Mouse (Mus musculus) neural tube, embryonic 15.5 days (tissue): ENCODE results near the gene Alox8. TPM values are rescaled to one million over a fixed set of nuclear protein-coding genes. Genes with fewer than 3 reads are reported as not detected.

Experiments used
- ATAC-seq: fragments of 200-750 bp; cut with Nextera tagmentation; 2 replicates; pipeline ENCODE4 v1.8.0; 2017; ENCODE audit warnings: mild to moderate bottlenecking, moderate TSS enrichment, moderate library complexity; ENCODE audit not compliant: low FRiP score
- H3K27ac ChIP-seq: fragments of 300-500 bp; sonication (generic); replicated peaks from 2 replicates; pipeline ENCODE4 v1.5.1; 2015; ENCODE audit warnings: mild to moderate bottlenecking, inconsistent platforms
- H3K27me3 ChIP-seq: fragments of 300-500 bp; sonication (generic); replicated peaks from 2 replicates; pipeline ENCODE4 v1.6.1; 2015; ENCODE audit warnings: inconsistent platforms
- H3K36me3 ChIP-seq: fragments of 300-500 bp; sonication (generic); 2 replicates; pipeline ENCODE4 v1.6.1; 2015; ENCODE audit warnings: inconsistent platforms
- H3K4me1 ChIP-seq: fragments of 300-500 bp; sonication (generic); 2 replicates; pipeline ENCODE4 v1.6.1; 2015; ENCODE audit warnings: inconsistent platforms
- H3K4me2 ChIP-seq: fragments of 300-500 bp; sonication (generic); 2 replicates; pipeline ENCODE4 v1.6.1; 2015; ENCODE audit warnings: inconsistent platforms, mild to moderate bottlenecking, moderate library complexity
- H3K4me3 ChIP-seq: fragments of 300-500 bp; sonication (generic); replicated peaks from 2 replicates; pipeline ENCODE4 v1.5.1; 2015; ENCODE audit warnings: mild to moderate bottlenecking, inconsistent platforms
- H3K9ac ChIP-seq: fragments of 300-500 bp; sonication (generic); replicated peaks from 2 replicates; pipeline ENCODE4 v1.6.1; 2015; ENCODE audit warnings: mild to moderate bottlenecking, inconsistent platforms
- H3K9me3 ChIP-seq: fragments of 300-500 bp; sonication (generic); replicated peaks from 2 replicates; pipeline ENCODE4 v1.6.1; 2016; ENCODE audit warnings: inconsistent platforms
- WGBS: fragments of 180-500 bp; shearing (Covaris S2); methylation state at CpG from one replicate; pipeline ENCODE4 v1.1.7; 2015; ENCODE audit warnings: mixed read lengths; 5-methylcytosine and 5-hydroxymethylcytosine counted together
- polyA plus RNA-seq: library from polyadenylated mRNA; unstranded; fragments of >200 nt; fragmentation: Nextera tagmentation; extraction: Ambion mirVana; gene quantifications from 2 replicates; pipeline ENCODE4 v1.2.1, GENCODE M21; 2015

The Alox8 gene
- polyA plus RNA-seq, 1 experiment from 2014 or later, result 0.36 TPM

GRCm38 (mm10) chr11:69217411-69217810, 19.8 kb upstream of the Alox8 start:
- Histone ChIP-seq H3K36me3 (no peaks in the 10 kb centered on the region), H3K4me2 (no peak overlapping the region), H3K27ac (no peak overlapping the region), H3K9me3 (no peaks in the 10 kb centered on the region), H3K9ac (no peak overlapping the region), H3K4me1 (no peaks in the 10 kb centered on the region), H3K4me3 (no peak overlapping the region), H3K27me3 (no peaks in the 10 kb centered on the region)
- ATAC-seq, result no peak
- 87% methylated on average over 5 of the region's 5 CpGs for WGBS

GRCm38 (mm10) chr11:69211431-69211830, 13.8 kb upstream of the Alox8 start:
- peak; percentile 55; the same call in 1 of the 2 replicates for ATAC-seq
- Histone ChIP-seq H3K36me3 (no peaks in the 10 kb centered on the region), H3K27me3 (no peaks in the 10 kb centered on the region), H3K9me3 (no peaks in the 10 kb centered on the region), H3K4me2 (peak overlapping the region; percentile 48), H3K27ac (peak overlapping the region; percentile 29; the same call in 1 of the 2 replicates), H3K9ac (peak overlapping the region; percentile 6; the same call in 1 of the 2 replicates), H3K4me1 (no peaks in the 10 kb centered on the region), H3K4me3 (peak overlapping the region; percentile 40)
- WGBS, result 31% methylated on average over 2 of the region's 2 CpGs

- H3K27me3 ChIP-seq, result peaks cover 13% of the 10 kb centered on the region
- no peak overlapping the region for H3K9ac ChIP-seq
- H3K9me3 ChIP-seq, result no peaks in the 10 kb centered on the region
- no peak for ATAC-seq
- H3K4me2 ChIP-seq, result no peak overlapping the region
- H3K36me3 ChIP-seq, result no peaks in the 10 kb centered on the region
- H3K27ac ChIP-seq, result no peak overlapping the region
- WGBS, result 85% methylated on average over 13 of the region's 13 CpGs
- no peak overlapping the region for H3K4me3 ChIP-seq
- H3K4me1 ChIP-seq, result peaks cover 1% of the 10 kb centered on the region; the same call in 1 of the 2 replicates
Observed at GRCm38 (mm10) chr11:69202469-69203230, 5.0 kb upstream of the Alox8 start.

- peaks cover 29% of the 10 kb centered on the region for H3K27me3 ChIP-seq
- H3K4me1 ChIP-seq, result peaks cover 15% of the 10 kb centered on the region
- no peak overlapping the region for H3K27ac ChIP-seq
- no peak overlapping the region for H3K9ac ChIP-seq
- H3K9me3 ChIP-seq, result no peaks in the 10 kb centered on the region
- no peak for ATAC-seq
- H3K4me3 ChIP-seq, result no peak overlapping the region
- H3K4me2 ChIP-seq, result no peak overlapping the region
- H3K36me3 ChIP-seq, result no peaks in the 10 kb centered on the region
- 84% methylated on average over 6 of the region's 6 CpGs for WGBS
Observed at GRCm38 (mm10) chr11:69200231-69200630, 2.6 kb upstream of the Alox8 start.

GRCm38 (mm10) chr11:69199251-69199650, 1.6 kb upstream of the Alox8 start:
- Histone ChIP-seq H3K4me1 (peaks cover 15% of the 10 kb centered on the region), H3K9ac (no peak overlapping the region), H3K9me3 (no peaks in the 10 kb centered on the region), H3K4me3 (no peak overlapping the region), H3K27ac (no peak overlapping the region), H3K27me3 (peaks cover 29% of the 10 kb centered on the region), H3K36me3 (no peaks in the 10 kb centered on the region), H3K4me2 (no peak overlapping the region)
- no peak for ATAC-seq
- 74% methylated on average over 1 of the region's 1 CpGs for WGBS

- Histone ChIP-seq H3K9ac (peak overlapping the region; percentile 33), H3K4me1 (peaks cover 15% of the 10 kb centered on the region), H3K4me2 (peak overlapping the region; percentile 58), H3K9me3 (no peaks in the 10 kb centered on the region), H3K4me3 (peak overlapping the region; percentile 30), H3K36me3 (no peaks in the 10 kb centered on the region), H3K27ac (no peak overlapping the region), H3K27me3 (peaks cover 29% of the 10 kb centered on the region)
- no peak for ATAC-seq
- WGBS, result under 1% methylated on average over 14 of the region's 14 CpGs
Observed at GRCm38 (mm10) chr11:69197194-69197593, 449 bp downstream of the Alox8 start.

GRCm38 (mm10) chr11:69196766-69197165, 877 bp downstream of the Alox8 start:
- no peaks in the 10 kb centered on the region for H3K36me3 ChIP-seq
- H3K9ac ChIP-seq, result peak overlapping the region; percentile 33; the same call in 1 of the 2 replicates
- peak overlapping the region; percentile 58 for H3K4me2 ChIP-seq
- no peak overlapping the region for H3K27ac ChIP-seq
- peaks cover 15% of the 10 kb centered on the region for H3K4me1 ChIP-seq
- peak overlapping the region; percentile 30; the same call in 1 of the 2 replicates for H3K4me3 ChIP-seq
- WGBS, result 3% methylated on average over 5 of the region's 5 CpGs
- ATAC-seq, result no peak
- H3K9me3 ChIP-seq, result no peaks in the 10 kb centered on the region
- peaks cover 29% of the 10 kb centered on the region for H3K27me3 ChIP-seq

- Histone ChIP-seq H3K4me1 (peaks cover 15% of the 10 kb centered on the region), H3K4me2 (no peak overlapping the region), H3K27me3 (peaks cover 17% of the 10 kb centered on the region), H3K36me3 (no peaks in the 10 kb centered on the region), H3K9me3 (no peaks in the 10 kb centered on the region), H3K27ac (no peak overlapping the region), H3K9ac (no peak overlapping the region), H3K4me3 (no peak overlapping the region)
- ATAC-seq, result no peak
- WGBS, result 8% methylated on average over 1 of the region's 1 CpGs
Observed at GRCm38 (mm10) chr11:69192840-69193239, 4.8 kb downstream of the Alox8 start.

DNA sequence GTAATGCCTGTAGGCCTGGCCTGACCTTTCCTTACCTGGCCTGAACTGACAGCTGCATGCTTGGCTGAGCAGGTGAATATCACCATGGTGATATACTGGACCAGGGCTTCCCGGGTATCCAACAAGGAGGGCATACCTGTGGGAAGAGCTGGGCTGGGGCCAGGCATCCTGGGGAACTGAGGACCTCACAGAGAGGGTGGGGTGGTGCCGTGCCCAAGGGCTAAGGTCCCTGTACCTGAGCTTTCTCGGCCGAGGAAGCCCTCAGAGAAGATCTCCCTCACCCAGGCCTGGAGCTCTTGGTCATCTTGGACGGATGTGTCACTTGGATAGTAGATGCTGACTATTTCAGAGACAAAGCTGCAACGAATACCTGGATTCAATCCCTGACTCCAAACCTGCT, 11.7 kb downstream of the Alox8 start:
- Histone ChIP-seq H3K4me3 (no peak overlapping the region), H3K4me2 (no peak overlapping the region), H3K9me3 (no peaks in the 10 kb centered on the region), H3K27me3 (no peaks in the 10 kb centered on the region), H3K36me3 (no peaks in the 10 kb centered on the region), H3K4me1 (no peaks in the 10 kb centered on the region), H3K9ac (no peak overlapping the region), H3K27ac (no peak overlapping the region)
- 92% methylated on average over 6 of the region's 6 CpGs for WGBS
- no peak for ATAC-seq

DNA sequence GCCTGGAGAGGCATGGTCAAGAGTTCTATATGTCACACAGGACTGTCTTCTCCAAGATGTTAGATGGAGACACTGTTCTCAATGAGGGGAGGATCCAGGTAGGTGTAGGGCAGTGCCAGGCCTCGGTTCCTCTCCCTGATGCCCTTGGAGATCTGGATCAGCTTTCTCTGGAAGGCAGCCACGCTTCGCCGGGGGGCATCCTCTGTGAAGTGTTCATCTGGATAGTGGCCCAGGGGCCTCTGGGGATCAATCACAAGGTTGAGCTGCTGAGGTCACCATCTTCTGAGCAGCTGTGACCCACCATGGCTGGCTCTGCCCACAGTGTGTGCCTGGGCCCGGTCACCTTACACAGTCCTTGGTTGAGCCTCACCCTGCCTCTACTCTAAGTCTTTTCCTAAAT, 12.6 kb downstream of the Alox8 start:
- Histone ChIP-seq H3K4me3 (no peak overlapping the region), H3K27ac (no peak overlapping the region), H3K36me3 (no peaks in the 10 kb centered on the region), H3K4me1 (no peaks in the 10 kb centered on the region), H3K27me3 (no peaks in the 10 kb centered on the region), H3K4me2 (no peak overlapping the region), H3K9me3 (no peaks in the 10 kb centered on the region), H3K9ac (no peak overlapping the region)
- 80% methylated on average over 5 of the region's 5 CpGs for WGBS
- ATAC-seq, result no peak

DNA sequence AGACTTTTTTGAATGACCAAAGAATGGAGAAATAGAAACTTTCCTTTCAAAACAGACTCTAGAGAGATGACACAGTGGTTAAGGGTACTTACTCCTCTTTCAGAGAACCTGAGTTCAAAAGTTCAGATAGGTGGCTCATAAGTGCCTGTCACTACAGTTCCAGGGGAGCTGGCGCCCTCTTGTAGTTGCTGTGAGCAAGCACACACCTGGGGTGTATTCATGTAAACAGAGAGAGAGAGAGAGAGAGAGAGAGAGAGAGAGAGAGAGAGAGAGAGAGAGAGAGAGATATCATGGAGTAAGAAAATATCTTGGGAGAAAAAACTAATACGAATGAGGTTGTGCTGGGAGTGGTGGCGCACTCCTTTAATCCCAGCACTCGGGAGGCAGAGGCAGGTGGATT, 17.5 kb downstream of the Alox8 start:
- Histone ChIP-seq H3K9ac (no peak overlapping the region), H3K27ac (no peak overlapping the region), H3K36me3 (no peaks in the 10 kb centered on the region), H3K9me3 (no peaks in the 10 kb centered on the region), H3K4me2 (no peak overlapping the region), H3K4me3 (no peak overlapping the region), H3K27me3 (no peaks in the 10 kb centered on the region), H3K4me1 (no peaks in the 10 kb centered on the region)
- ATAC-seq, result no peak
- 93% methylated on average over 4 of the region's 4 CpGs for WGBS

GRCm38 (mm10) chr11:69179512-69179911, 18.1 kb downstream of the Alox8 start:
- Histone ChIP-seq H3K4me2 (no peak overlapping the region), H3K9ac (no peak overlapping the region), H3K36me3 (no peaks in the 10 kb centered on the region), H3K4me1 (no peaks in the 10 kb centered on the region), H3K4me3 (no peak overlapping the region), H3K9me3 (no peaks in the 10 kb centered on the region), H3K27ac (no peak overlapping the region), H3K27me3 (no peaks in the 10 kb centered on the region)
- 56% methylated on average over 3 of the region's 3 CpGs for WGBS
- ATAC-seq, result no peak
